Mouse (Mus musculus) layer of hippocampus, postnatal 36 days (tissue): ENCODE results near the gene Mtcp1. TPM values are rescaled to one million over a fixed set of nuclear protein-coding genes. Genes with fewer than 3 reads are reported as not detected.

Experiments
- DNase-seq, 2 experiments: peaks; one replicate each; pipeline ENCODE4 v3.0.0; 2022
- total RNA-seq, 2 experiments: library from RNA; stranded (reverse); gene quantifications; 2 replicates each; pipeline ENCODE4 v1.2.3; 2021

Mtcp1 gene
- total RNA-seq, result 10 to 100 TPM in 1 of 2 experiments, 1 to 10 TPM in 1; 9.2 to 10.4 TPM

DNA sequence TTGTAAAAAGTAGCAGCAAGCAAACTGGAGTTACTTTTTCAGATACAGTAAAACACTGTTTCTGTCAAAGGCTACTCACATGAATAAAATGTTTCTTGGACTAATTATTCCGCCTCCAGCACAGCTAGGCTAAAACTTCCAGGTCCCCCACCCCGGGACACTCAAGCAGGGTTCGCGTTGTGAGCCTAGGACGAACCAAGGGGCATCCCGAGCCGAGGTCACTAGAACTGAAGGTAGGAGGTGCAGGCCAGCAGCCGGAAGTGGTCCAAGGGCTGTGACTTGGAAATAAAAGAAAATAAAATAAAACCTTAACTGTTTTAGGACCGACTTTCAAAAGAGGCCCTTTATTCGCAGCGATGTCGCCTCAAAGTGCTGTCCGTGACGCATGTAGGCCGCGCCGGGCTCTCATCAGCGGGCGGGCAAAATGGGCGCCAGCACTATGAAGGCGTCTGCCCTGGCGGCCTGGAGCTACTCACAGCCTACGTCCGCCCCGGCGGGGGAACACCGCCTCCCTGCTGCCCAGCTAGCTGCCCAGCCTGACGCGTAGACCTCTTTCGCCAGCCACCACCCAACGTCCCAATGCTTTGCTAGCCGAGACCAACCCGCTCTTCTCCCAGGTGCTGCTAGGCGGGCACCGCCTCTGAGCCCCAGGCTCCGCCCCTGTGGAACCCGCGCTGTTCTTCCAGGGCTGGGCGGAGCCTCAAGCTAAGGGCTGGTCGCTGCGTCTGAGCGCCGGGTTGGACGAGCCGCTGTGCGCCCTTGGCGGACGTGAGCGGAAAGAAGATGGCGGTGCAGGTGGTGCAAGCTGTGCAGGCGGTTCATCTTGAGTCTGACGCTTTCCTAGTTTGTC is at the start of gene Mtcp1, which contains the start of the genes Cmc4 and Brcc3:
Gene Mtcp1, minus strand, starts transcription at position 653 of the 850 bp plus-strand sequence.
Gene Cmc4, minus strand, starts transcription at position 649 of the 850 bp plus-strand sequence.
Gene Brcc3, plus strand, starts transcription at position 693 of the 850 bp plus-strand sequence.
- DNase-seq, result peak; percentile 83 to 86

DNA sequence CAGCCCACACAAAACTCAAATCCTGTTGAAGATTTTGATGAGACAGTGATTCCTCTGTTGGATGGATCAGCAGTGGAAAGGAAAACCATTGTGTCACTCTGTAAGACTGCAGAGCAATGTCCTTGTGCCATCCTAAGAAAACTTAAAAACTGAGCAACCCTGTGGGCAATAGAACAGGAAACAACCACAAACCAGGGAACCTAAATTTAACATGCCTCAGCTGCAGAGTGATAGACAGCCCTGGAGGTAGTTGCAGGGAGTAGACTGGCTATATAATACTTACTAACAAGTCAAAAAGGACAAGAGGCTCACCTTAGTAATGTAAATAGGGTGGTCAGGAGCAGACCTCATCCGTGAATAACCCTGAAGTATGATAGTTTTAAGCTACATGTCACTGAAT is 38.2 kb upstream of the Mtcp1 start:
- no peak for DNase-seq

DNA sequence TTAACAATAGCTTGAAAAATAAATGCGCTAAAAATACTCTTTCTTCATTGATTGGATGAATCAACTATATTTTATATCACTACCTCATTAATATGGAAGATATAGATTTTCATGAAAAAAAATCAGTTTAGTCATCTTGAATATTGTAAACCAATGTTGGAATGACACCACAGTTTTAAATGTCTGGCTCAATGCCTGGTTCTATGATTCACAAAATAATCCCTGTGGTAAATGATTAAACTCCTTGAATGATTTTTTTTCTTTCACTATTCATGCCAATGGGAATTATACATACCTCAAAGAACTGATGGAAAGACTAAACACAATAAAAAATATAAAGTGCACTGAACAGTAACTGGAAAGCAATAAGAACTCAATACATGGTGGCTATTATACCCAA is 6.7 kb downstream of the Mtcp1 start:
- DNase-seq, result no peak

DNA sequence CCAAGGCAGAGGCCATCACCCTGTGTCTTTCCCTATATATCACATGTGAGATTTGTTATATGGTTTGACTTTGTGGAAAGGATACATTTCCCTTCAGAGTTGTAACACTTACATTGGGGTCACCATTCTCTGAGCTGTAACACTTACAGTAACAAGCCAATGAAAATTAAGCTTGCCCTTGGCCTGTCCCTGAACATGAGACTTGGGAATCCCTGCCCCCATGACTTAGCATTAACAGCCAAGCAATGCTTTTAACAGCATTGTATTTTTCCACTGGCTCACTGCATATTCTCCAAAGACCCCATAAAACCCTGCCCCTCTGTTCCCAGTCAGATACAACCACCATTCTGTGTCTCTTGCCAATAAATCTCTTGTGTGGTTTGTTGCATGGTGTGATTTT is 13.0 kb downstream of the Mtcp1 start:
- no peak for DNase-seq

DNA sequence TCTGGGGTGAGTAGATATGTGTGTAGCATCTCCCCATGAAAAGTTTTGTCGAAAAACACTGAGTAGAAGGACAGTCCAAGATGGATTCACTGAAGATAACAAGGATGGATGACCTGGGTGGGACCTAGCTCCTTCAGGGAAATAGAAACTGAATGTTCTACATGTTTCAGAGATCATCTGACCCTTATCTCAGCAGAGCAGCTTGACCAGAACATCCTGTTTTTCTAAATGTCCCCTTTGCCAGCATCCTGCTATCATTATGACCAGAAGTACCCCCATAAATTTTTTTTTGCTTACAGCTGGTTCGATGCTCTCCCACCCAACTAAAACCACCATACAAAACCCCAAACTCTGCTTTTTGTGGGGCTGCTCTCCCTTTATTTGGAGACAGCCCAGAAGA is 13.7 kb downstream of the Mtcp1 start:
- no peak for DNase-seq

DNA sequence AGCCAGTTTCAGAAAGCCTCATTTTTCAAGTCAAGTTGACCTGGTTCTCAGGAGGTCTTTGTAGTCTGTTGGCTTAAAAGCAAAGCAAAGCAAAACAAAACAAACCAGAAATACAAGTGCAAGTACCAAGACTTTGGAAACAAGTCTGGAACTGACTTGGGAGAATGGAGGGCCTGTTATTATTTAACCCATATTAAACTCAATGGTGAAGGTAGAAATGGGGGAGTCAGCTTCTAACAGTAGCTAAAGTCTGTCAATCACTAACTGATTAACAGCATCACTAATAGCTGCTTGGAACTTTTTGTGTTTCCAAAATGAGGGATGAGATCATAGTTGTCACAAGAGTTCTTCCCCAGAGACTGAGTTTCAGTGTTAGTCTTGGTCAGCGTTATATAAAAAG is 16.9 kb downstream of the Mtcp1 start:
- no peak for DNase-seq

DNA sequence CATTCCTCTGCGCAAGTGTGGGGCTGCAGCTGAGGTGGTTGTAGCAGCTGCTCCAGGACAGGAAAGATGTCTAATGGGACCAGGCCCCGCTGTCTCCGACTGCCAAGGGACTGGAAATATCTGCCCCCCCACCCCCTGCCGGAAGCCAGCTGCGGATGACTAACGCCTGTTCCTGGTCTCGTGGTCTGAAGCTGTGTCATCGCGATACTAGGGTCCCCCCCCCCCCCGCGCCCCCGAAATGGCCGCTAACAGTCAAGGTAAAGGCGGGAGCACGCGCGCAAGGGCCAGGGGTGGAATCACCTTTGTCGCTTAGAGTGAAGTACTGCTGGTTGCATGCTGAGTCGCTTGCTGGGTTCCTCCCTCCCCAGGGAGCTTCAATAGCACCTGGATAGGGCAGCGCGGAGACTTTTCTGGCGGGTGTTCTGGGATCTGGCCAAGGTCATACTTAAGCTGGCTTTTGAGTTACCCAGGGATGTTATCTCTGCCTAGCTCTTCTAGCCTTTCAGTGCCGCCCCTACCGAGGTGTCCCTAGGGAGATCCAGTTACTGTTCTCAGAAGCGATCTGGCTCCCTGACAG is 34.1 kb downstream of the Mtcp1 start, which contains the start of the genes Fundc2 and F8:
Gene Fundc2, plus strand, starts transcription at position 205 of the 577 bp plus-strand sequence.
Gene F8, minus strand, starts transcription at position 421 of the 577 bp plus-strand sequence.
- DNase-seq, result peak; percentile 30 to 44

DNA sequence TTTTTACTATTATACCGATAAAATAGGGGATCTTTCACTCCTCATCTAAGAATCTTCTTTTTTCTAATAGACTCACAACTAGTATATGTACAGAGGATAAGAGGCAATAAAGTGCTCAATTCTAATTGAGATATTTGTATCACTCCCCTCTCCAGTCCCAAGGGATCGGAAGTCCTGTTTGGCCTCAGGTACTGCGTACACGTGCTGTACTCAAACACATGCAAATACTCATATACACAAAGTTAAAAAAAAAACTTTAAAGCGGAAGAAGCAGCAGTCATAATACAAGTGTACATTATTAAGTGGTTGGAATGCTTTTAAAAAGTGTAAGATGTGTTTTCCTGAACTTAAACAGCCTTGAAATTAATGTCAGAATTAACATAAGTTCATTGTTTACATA is 34.7 kb downstream of the Mtcp1 start:
- no peak for DNase-seq

DNA sequence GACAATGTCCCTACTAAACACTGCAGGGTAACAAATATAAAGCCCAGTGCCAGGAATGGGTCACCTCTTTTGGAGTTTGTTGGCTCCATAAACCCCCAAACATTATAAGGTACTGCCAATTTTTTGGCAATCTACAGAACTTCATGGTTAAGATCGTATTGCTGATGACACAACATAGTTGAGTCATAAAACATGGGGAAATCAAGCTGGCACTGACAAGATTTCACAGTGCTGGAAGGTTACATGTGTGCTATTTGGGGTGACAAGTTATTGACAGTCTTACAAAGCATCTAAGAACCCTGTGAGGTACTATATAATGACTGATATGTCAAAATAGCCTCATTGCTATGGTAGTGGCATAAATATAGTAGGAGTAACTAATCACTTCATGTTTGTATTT is 35.2 kb downstream of the Mtcp1 start:
- no peak for DNase-seq

DNA sequence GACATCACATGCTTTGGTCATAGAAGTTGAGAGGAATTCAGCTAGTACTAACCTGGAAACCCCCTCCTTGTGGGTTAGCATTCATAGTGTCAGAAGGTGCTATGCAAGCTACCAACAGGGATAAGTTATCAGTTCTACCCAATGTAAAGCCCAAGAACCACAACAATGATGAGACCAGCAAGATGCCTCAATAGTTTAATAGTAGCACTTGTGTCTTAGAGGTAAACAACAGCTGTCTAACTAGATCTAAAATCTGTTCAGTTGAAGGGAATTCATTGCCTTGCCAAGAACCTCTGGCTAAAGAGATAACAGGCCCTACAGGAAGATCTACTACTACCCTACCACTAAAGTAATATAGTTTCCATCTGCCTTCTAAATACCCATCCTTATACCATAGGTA is 39.6 kb downstream of the Mtcp1 start:
- DNase-seq, result no peak

DNA sequence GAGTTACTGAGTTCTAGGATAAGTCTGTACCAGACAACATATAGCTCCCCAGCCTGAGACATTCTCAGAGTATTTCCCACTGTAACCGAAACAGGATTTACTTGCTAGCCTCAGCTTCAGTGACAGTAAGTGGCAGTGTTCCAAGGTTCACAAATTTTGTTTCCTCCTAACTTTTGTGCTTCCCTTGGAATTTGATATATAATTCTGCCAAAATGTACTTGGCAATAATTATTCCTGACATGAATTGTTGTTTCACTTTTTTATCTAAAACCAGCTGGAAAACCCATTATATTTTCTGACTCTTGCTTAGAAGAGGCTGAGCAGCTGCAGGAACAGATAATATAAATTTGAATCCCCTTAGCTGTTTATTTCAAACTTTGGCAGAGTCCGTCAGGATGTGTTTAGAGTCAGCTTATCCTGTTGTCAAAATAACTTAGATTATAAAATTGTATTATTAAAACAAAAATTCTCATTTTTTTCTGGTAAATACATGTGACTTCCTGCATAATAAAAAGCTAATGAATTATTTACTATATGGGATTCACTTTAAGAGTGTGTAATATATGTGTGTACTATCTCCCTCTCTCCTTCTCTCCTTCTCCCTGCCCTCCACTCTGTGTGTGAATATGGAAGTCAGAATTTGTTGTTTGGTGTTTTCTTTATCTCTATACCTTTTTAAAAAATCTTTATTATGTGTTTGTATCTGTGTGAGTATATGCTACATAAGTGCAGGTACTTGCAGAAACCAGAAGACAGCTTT is 43.5 kb downstream of the Mtcp1 start:
- no peak for DNase-seq

DNA sequence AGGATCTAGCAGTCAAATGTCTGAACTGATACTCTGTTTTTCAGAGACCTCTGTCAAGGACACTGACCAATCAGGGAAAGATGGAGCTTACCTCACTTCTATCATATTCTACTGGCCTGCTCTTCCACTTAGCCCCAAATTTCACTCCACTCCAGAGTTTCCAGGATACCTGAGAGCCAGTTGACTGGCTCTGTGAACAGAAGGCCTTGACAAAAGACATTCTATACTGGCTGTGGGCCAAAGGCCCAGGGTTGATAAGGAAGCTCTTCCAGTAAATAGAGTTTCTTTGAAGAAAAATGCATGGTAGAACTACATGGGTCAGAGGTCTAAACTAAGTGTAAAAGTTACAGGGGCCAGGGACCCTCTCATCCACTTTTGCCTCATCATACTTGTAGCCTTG is 46.2 kb downstream of the Mtcp1 start:
- no peak for DNase-seq

Other genes starting within 250 kb of the Mtcp1 start
- gene Fundc2, start 34.2 kb downstream of the Mtcp1 start, total RNA-seq, result 10 to 100 TPM; 50.4 to 54.1 TPM
- 1 to 10 TPM; 2.5 to 2.7 TPM for gene F8, start 34.0 kb downstream of the Mtcp1 start, total RNA-seq
- 10 to 100 TPM; 14.0 to 15.7 TPM for gene Cmc4, start within 50 bp of the Mtcp1 start, total RNA-seq
- gene Brcc3, start within 50 bp of the Mtcp1 start, total RNA-seq, result 10 to 100 TPM; 34.9 to 35.7 TPM
- 10 to 100 TPM; 80.2 to 87.0 TPM for gene Vbp1, start 97.7 kb upstream of the Mtcp1 start, total RNA-seq
- gene Rab39b, start 161.6 kb upstream of the Mtcp1 start, total RNA-seq, result 10 to 100 TPM; 41.6 to 43.1 TPM